Mouse (Mus musculus): ENCODE measurements around the gene Rnaseh2c. TPM values are rescaled to one million over a fixed set of nuclear protein-coding genes. Genes with fewer than 3 reads are reported as not detected.

The Rnaseh2c gene
- polyA plus RNA-seq, 1 experiment from 2014 or later, result 81.0 TPM

DNA sequence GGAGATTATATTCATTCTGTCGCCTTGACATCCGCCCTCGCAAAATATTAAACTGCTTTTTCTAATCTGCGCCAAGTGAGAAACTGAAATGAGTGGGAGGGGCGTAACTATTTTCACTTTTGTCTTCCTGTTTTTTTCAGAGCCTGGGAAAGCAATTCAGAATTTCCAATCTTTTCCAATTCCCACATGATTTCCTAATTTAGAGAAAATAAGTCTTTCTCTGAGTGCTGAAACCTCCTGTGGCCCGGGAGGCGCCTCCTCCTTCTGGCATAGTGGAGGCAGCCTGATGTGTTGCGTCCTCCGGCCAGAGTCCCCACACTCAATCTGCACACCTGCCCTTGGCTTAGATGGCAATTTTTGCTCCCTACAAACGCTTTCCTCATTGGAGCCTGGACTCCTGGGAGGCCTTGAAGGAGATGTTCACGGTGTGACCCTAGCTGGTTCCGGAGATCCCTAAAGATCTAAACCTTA lies 34.9 kb downstream of the Rnaseh2c start:
- H3K9me3 ChIP-seq (ENCODE audit: control insufficient read depth), result no peaks in the 10 kb centered on the region
- peaks cover 25% of the 10 kb centered on the region for H3K36me3 ChIP-seq (ENCODE audit: control insufficient read depth, insufficient read depth)
- H3K27me3 ChIP-seq (replicated peaks; ENCODE audit: control insufficient read depth, insufficient read depth, low read length), result no peaks in the 10 kb centered on the region
- peak overlapping the region; percentile 95 for H3K9ac ChIP-seq (ENCODE audit: low read depth, low read length)
- ATAC-seq, result peak; percentile 10; the same call in 1 of the 2 replicates
- 26% methylated on average over 12 of the region's 12 CpGs for WGBS
- peak overlapping the region; percentile 85 for H3K4me3 ChIP-seq (ENCODE audit: low read depth, low read length)
- H3K4me1 ChIP-seq (replicated peaks; ENCODE audit: control insufficient read depth, insufficient read depth, low read length), result peaks cover 6% of the 10 kb centered on the region; the same call in 1 of the 2 replicates
- H3K27ac ChIP-seq (ENCODE audit: low read depth, low read length), result peak overlapping the region; percentile 93
- peak overlapping the region; percentile 89 for H3K4me2 ChIP-seq (replicated peaks; ENCODE audit: low read depth)
- TF ChIP-seq CTCF (IDR thresholded peaks at IDR 0.05; ENCODE audit: low read depth), result no peak

GRCm38 (mm10) chr19:5637069-5638047 lies 35.7 kb downstream of the Rnaseh2c start, which contains the start of gene Rela:
Gene Rela, plus strand, starts transcription at chr19:5637483.
- TF ChIP-seq CTCF (IDR thresholded peaks at IDR 0.05; ENCODE audit: low read depth), result no peak
- Histone ChIP-seq H3K4me1 (replicated peaks; ENCODE audit: control insufficient read depth, insufficient read depth, low read length) (peaks cover 6% of the 10 kb centered on the region; the same call in 1 of the 2 replicates), H3K27me3 (replicated peaks; ENCODE audit: control insufficient read depth, insufficient read depth, low read length) (no peaks in the 10 kb centered on the region), H3K4me2 (replicated peaks; ENCODE audit: low read depth) (peak within 1 kb of the TSS; percentile 89), H3K9me3 (ENCODE audit: control insufficient read depth) (no peaks in the 10 kb centered on the region), H3K36me3 (ENCODE audit: control insufficient read depth, insufficient read depth) (peaks cover 33% of the 10 kb centered on the region), H3K4me3 (ENCODE audit: low read depth, low read length) (peak within 1 kb of the TSS; percentile 85), H3K27ac (ENCODE audit: low read depth, low read length) (peak within 1 kb of the TSS; percentile 93), H3K9ac (ENCODE audit: low read depth, low read length) (peak within 1 kb of the TSS; percentile 95)
- under 1% methylated on average over 89 of the region's 109 CpGs for WGBS
- ATAC-seq, result peak; percentile 77

DNA sequence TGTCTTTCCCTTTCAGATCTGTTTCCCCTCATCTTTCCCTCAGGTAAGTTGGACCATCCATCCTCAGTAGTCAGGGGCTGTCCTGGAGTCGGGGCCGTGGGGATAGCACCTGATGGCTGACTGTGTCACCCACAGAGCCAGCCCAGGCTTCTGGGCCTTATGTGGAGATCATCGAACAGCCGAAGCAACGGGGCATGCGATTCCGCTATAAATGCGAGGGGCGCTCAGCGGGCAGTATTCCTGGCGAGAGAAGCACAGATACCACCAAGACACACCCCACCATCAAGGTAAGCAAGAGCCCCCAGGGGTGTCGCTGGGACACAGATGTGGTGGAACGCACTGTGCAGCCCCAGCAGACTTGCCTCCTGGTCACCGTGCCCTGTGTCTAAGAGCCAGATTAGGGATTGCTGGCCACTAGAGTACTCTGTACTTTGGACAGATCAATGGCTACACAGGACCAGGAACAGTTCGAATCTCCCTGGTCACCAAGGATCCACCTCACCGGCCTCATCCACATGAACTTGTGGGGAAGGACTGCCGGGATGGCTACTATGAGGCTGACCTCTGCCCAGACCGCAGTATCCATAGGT lies 36.8 kb downstream of the Rnaseh2c start:
- TF ChIP-seq CTCF (IDR thresholded peaks at IDR 0.05; ENCODE audit: low read depth), result no peak
- H3K36me3 ChIP-seq (ENCODE audit: control insufficient read depth, insufficient read depth), result peaks cover 41% of the 10 kb centered on the region
- peak overlapping the region; percentile 95 for H3K9ac ChIP-seq (ENCODE audit: low read depth, low read length)
- peak overlapping the region; percentile 89 for H3K4me2 ChIP-seq (replicated peaks; ENCODE audit: low read depth)
- no peaks in the 10 kb centered on the region for H3K27me3 ChIP-seq (replicated peaks; ENCODE audit: control insufficient read depth, insufficient read depth, low read length)
- H3K4me3 ChIP-seq (ENCODE audit: low read depth, low read length), result peak overlapping the region; percentile 85
- peaks cover 6% of the 10 kb centered on the region; the same call in 1 of the 2 replicates for H3K4me1 ChIP-seq (replicated peaks; ENCODE audit: control insufficient read depth, insufficient read depth, low read length)
- no peak for ATAC-seq
- H3K27ac ChIP-seq (ENCODE audit: low read depth, low read length), result no peak overlapping the region
- WGBS, result 86% methylated on average over 18 of the region's 18 CpGs
- H3K9me3 ChIP-seq (ENCODE audit: control insufficient read depth), result no peaks in the 10 kb centered on the region

DNA sequence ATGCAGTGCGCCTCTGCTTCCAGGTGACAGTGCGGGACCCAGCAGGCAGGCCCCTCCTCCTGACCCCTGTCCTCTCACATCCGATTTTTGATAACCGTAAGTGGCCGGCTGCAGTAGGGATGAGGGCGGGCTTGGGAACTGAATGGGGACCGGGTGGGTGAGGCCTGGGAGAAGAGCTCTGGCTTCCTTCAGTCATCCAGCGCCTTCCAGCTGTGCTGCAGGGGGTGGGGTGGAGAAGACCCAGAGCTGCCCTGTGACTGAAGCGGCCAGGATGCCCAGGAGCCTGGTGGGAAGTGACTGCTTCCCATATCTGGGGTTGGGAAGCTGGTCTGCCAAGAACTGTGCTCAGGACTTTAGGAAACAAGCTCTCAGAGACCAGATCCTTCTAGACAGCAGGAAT lies 38.7 kb downstream of the Rnaseh2c start:
- no peak overlapping the region for H3K9ac ChIP-seq (ENCODE audit: low read depth, low read length)

DNA sequence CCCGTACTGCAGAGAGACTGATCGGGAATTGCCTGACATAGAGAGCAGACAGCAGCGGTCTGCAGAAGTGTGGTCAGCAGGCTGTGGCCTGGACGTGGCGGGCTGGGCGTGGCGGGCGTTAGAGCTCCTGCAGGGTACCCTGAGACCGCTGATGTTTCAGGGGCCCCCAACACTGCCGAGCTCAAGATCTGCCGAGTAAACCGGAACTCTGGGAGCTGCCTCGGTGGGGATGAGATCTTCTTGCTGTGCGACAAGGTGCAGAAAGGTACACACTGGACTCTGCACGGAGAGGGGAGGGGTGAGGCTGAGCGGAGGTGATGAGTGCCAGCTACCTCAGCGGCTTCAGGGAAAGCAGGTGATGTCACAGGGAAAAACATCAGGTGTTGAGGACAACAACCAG lies 39.3 kb downstream of the Rnaseh2c start:
- H3K4me3 ChIP-seq (ENCODE audit: low read depth, low read length), result no peak overlapping the region
- peaks cover 6% of the 10 kb centered on the region; the same call in 1 of the 2 replicates for H3K4me1 ChIP-seq (replicated peaks; ENCODE audit: control insufficient read depth, insufficient read depth, low read length)
- TF ChIP-seq CTCF (IDR thresholded peaks at IDR 0.05; ENCODE audit: low read depth), result no peak
- H3K27ac ChIP-seq (ENCODE audit: low read depth, low read length), result no peak overlapping the region
- no peak overlapping the region for H3K9ac ChIP-seq (ENCODE audit: low read depth, low read length)
- H3K4me2 ChIP-seq (replicated peaks; ENCODE audit: low read depth), result no peak overlapping the region
- H3K9me3 ChIP-seq (ENCODE audit: control insufficient read depth), result no peaks in the 10 kb centered on the region
- ATAC-seq, result no peak
- peaks cover 64% of the 10 kb centered on the region for H3K36me3 ChIP-seq (ENCODE audit: control insufficient read depth, insufficient read depth)
- WGBS, result 84% methylated on average over 17 of the region's 17 CpGs
- H3K27me3 ChIP-seq (replicated peaks; ENCODE audit: control insufficient read depth, insufficient read depth, low read length), result no peaks in the 10 kb centered on the region

More for the DNA sequence above, 38.7 kb downstream of the Rnaseh2c start:
- H3K27ac ChIP-seq (ENCODE audit: low read depth, low read length), result no peak overlapping the region
- H3K36me3 ChIP-seq (ENCODE audit: control insufficient read depth, insufficient read depth), result peaks cover 57% of the 10 kb centered on the region
- H3K27me3 ChIP-seq (replicated peaks; ENCODE audit: control insufficient read depth, insufficient read depth, low read length), result no peaks in the 10 kb centered on the region
- H3K4me2 ChIP-seq (replicated peaks; ENCODE audit: low read depth), result no peak overlapping the region
- no peak for TF ChIP-seq CTCF (IDR thresholded peaks at IDR 0.05; ENCODE audit: low read depth)
- no peak overlapping the region for H3K4me3 ChIP-seq (ENCODE audit: low read depth, low read length)
- no peaks in the 10 kb centered on the region for H3K9me3 ChIP-seq (ENCODE audit: control insufficient read depth)
- no peak for ATAC-seq
- H3K4me1 ChIP-seq (replicated peaks; ENCODE audit: control insufficient read depth, insufficient read depth, low read length), result peaks cover 6% of the 10 kb centered on the region; the same call in 1 of the 2 replicates
- WGBS, result 55% methylated on average over 9 of the region's 9 CpGs

GRCm38 (mm10) chr19:5641641-5642040 lies 40.0 kb downstream of the Rnaseh2c start:
- no peak overlapping the region for H3K4me2 ChIP-seq (replicated peaks; ENCODE audit: low read depth)
- TF ChIP-seq CTCF (IDR thresholded peaks at IDR 0.05; ENCODE audit: low read depth), result no peak
- H3K27me3 ChIP-seq (replicated peaks; ENCODE audit: control insufficient read depth, insufficient read depth, low read length), result no peaks in the 10 kb centered on the region
- H3K27ac ChIP-seq (ENCODE audit: low read depth, low read length), result no peak overlapping the region; the same call in 1 of the 2 replicates
- H3K9ac ChIP-seq (ENCODE audit: low read depth, low read length), result no peak overlapping the region
- H3K9me3 ChIP-seq (ENCODE audit: control insufficient read depth), result no peaks in the 10 kb centered on the region
- ATAC-seq, result no peak
- H3K4me3 ChIP-seq (ENCODE audit: low read depth, low read length), result no peak overlapping the region
- peaks cover 6% of the 10 kb centered on the region; the same call in 1 of the 2 replicates for H3K4me1 ChIP-seq (replicated peaks; ENCODE audit: control insufficient read depth, insufficient read depth, low read length)
- H3K36me3 ChIP-seq (ENCODE audit: control insufficient read depth, insufficient read depth), result peaks cover 70% of the 10 kb centered on the region
- 78% methylated on average over 8 of the region's 8 CpGs for WGBS
